Mouse (Mus musculus) megakaryocyte, embryonic 14.5 days (primary cell): ENCODE data around the gene Ptprh.

Experiments used
- FLI1 ChIP-seq: IDR thresholded peaks from 2 replicates; pipeline ENCODE4 v1.6.1; 2012; ENCODE audit warnings: low read length, inconsistent platforms, mixed read lengths
- GATA1 ChIP-seq: IDR thresholded peaks from 3 replicates; pipeline ENCODE4 v1.6.1; 2012; ENCODE audit warnings: mixed read lengths, low read length, inconsistent platforms, borderline replicate concordance

GRCm38 (mm10) chr7:4641956-4642355 is 38.1 kb upstream of the Ptprh start:
- TF ChIP-seq FLI1 (no peak), GATA1 (no peak)
